Mouse (Mus musculus) embryo, embryonic 9.5 days (tissue): ENCODE data around the gene Poldip2.
"Not testable (repeated sequence)": the region's sequence is repeated elsewhere in the genome, so short reads cannot be mapped to it uniquely, and the experiment has no call there.

ENCODE experiments used
- DNase-seq: peaks from one replicate; pipeline ENCODE4 v3.0.0-alpha.2; 2017; ENCODE audit errors: extremely low spot score

Poldip2 gene

GRCm38 (mm10) chr11:78501529-78501928 is 10.5 kb upstream of the Poldip2 start:
- DNase-seq = no peak

DNA sequence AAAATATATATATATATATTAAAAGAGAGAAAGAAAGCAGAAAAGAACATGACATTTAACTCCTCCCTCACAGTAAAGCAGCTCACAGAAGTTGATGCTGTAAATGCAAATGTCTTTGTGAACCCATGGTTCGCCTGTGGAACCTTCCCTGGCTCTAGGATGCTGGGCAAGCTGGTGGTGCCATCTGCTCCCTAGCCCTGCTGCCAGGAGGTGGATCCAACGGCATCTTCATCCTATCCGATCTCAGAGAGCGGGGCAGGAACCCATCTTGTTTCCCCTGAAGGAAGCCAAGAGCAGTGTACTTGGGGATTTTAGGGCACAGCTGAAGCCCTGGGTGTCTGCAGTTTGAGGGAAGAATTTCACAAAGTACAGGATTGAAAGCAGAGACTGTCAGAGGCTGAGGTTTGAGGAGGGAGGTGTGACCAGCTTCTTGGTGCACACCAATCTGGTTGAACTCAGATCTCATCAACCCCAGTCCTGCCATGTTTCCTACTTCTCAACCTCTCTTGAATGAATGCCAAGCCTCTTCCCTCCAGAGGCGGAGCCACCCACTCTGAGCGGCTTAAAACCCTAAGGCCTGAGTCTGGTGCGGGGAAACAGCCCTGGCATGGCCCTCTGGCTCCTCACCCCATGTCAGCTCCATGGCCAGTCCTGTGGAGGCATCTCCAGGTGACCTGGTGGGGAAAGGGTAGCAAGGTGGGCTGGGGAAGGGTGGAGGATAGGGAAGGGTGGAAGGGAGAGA is 8.9 kb upstream of the Poldip2 start, which contains the start of gene Sebox:
TSS of gene Sebox (plus strand) at position 539 of the 742 bp plus-strand sequence.
- DNase-seq = no peak

- DNase-seq = no peak
These were observed 6.6 kb upstream of the Poldip2 start for GRCm38 (mm10) chr11:78505430-78505829.

DNA sequence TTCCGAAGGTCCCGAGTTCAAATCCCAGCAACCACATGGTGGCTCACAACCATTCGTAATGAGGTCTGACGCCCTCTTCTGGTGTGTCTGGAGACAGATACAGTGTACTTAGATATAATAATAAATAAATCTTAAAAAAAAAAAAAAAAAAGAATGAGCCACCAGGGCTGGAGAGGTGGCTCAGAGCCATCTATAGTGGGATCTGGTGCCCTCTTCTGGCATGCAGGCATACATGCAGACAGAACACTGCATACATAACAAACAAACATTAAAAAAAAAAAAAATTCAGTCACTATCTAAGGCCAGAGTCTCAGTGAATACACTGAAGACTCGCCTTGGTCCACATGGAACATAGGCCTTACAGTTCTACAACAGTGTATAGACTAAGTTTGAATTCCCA is 2.8 kb upstream of the Poldip2 start:
- no peak for DNase-seq

GRCm38 (mm10) chr11:78513106-78513790 is 1.3 kb downstream of the Poldip2 start:
- DNase-seq = no peak

DNA sequence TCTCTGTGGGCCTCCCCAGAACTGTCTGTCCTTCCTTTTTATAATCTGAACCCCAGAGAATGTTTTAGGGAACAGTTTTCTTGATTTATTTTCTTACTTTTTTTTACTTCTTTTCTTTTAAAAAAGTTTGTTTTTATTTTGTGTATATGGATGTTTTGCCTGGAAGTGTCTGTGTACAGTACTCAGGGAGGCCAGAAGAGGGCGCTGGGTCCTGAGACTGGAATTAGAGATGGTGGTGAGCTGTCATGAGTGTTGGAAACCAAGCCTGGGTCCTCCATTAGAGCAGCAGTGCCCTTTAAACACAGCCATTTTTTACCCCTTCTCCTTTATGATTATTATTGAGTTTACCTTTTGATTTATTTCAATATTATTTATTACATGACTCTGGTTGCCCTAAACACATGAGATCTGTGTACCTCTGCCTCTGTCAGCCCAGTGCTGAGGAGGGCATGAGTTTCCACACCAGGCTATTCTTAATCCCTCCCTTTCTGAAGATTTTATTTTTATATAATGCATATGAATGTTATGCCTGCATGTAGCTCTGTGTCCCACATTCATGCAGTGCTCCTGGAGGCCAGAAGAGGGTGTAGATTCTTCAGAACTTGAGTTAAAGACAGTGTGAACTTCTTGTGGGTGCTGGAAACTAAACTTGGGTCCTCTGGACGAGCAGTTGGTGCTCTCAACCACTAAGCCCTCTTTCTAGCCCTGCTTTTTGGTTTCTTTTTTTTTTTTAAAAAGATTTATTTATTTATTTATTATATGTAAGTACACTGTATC is 3.7 kb downstream of the Poldip2 start:
- DNase-seq = no peak

DNA sequence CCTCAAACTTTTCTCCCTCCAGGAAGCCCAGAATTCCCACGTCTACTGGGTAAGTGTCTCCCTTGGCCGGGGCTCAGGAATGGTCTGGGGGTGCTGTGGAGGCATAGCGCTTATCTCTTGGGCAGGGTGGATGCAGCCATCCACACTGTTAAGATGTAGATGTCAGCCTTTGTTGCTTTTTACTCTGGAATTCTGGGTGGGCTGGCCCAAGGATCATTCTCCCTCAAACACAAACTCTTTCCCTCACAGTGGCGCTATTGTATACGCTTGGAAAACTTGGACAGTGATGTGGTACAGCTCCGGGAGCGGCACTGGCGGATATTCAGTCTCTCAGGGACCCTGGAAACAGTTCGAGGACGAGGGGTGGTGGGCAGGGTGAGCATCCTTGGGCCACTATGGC is 6.9 kb downstream of the Poldip2 start:
- no peak for DNase-seq

GRCm38 (mm10) chr11:78521880-78522279 is 9.9 kb downstream of the Poldip2 start:
- no peak for DNase-seq

- DNase-seq = no peak
These were observed 10.5 kb downstream of the Poldip2 start for GRCm38 (mm10) chr11:78522481-78522997.

DNA sequence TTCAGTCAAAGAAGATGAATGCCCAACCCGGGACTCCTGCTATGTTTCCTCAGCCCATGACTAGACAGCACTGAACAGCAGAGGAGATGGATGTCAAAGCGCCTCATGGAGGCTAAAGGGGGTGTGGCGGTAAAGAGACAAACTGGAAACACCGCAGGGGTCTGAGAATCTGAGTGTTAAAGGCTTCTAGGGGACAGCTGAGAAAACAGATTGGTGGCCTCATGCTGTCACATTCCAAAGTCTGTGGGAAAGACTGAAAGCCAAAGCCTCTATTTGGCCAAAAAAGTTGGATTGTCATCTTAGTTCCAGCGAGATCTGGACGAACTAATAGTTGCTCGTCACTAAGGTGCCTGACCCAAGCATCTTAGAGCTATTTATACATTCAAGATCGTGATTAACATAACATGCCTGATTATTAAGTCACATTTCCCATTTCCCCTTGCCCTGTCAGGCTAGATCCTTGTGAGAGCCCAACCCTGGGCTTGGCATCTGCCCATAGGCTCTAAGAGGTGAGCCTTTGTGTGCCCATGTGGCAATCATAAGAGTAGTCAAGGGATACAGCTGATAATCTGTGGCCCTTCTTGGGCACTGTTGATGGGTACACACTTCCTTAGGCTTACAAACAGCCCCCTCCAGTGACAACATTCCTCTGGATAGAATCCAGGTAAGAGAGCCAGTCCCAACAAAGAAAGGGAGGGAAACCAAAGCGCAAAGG is 11.4 kb downstream of the Poldip2 start:
- no peak for DNase-seq

DNA sequence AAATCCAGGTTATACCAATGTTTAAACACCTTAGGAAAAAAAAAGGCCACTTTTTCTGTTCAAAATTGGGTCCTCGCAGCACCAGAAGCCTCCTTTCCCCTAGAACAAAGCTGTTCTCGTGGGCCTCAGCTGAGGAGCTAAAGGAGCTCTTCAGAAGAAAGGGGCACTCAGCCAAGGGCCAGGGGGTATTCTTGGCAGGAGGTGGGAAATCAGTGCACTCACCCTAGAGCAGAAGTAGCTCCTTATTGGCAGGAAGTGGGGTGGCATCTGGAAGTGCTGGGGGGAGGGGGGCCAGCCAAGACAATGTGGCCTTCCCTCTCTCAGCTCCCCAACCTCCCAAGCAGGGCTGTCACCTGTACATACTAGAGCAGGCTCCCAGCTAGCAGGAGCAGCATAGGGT is 12.8 kb downstream of the Poldip2 start:
- no peak for DNase-seq

GRCm38 (mm10) chr11:78528714-78529113 is 16.7 kb downstream of the Poldip2 start:
- no peak for DNase-seq

DNA sequence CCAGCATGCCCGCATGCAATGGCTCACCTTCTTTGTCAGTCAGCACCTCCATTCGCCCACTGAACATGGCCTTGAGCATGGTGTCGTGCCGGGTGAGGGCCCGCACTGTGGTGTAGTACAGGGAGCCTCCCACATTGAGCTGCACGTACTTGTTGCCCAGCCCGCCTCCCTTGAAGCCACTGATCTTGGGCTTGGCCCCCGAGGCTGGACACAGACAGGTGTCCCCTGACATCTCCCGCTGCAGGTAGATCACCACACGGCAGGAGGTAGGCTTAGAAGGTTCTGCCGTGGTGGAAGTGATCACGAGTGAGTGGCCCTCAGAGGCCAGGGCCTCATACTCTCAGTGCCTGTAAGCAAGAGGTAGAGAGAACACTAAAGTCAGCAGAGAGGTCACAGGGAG is 18.0 kb downstream of the Poldip2 start:
- DNase-seq = no peak

- DNase-seq = no peak
These were observed 19.1 kb downstream of the Poldip2 start for GRCm38 (mm10) chr11:78531046-78531445.

- not testable (repeated sequence) for DNase-seq
These were observed 19.5 kb downstream of the Poldip2 start for GRCm38 (mm10) chr11:78531515-78531914.

GRCm38 (mm10) chr11:78534516-78534915 is 22.5 kb downstream of the Poldip2 start:
- DNase-seq = no peak

GRCm38 (mm10) chr11:78535376-78536079 is 23.5 kb downstream of the Poldip2 start:
- DNase-seq = peak; percentile 48

GRCm38 (mm10) chr11:78536080-78536689 is 24.2 kb downstream of the Poldip2 start, which contains the start of the genes Tnfaip1 and Ift20:
Gene Tnfaip1, minus strand, starts transcription at chr11:78536332.
Gene Ift20, plus strand, starts transcription at chr11:78536361.
- peak; percentile 96 for DNase-seq

DNA sequence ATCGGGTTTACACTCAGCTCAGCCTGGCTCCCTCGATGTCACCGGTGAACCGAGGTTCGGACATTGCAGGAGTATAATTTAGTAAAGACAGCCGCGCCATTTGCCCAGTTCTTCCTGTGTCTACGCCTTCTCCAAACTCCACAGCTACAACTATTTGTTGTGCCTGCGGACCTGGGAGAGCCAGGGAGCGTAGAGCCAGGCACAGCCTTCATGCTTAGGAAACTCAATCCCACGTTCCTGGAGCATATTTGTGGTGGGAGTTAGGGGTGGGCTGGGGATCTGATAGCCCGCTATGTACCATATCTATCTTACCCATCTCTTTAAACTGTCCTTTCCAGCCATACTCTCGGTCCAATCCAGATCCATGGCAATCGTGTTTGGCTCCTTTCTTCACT is 24.7 kb downstream of the Poldip2 start:
- DNase-seq = no peak

- DNase-seq = no peak
These were observed 28.4 kb downstream of the Poldip2 start for GRCm38 (mm10) chr11:78540358-78540757.
